Mouse (Mus musculus) thymus, postnatal 14 days (tissue): ENCODE data around the gene Fads1.

ENCODE experiments used
- DNase-seq: peaks from one replicate; pipeline ENCODE4 v3.0.0; 2021

The Fads1 gene

DNA sequence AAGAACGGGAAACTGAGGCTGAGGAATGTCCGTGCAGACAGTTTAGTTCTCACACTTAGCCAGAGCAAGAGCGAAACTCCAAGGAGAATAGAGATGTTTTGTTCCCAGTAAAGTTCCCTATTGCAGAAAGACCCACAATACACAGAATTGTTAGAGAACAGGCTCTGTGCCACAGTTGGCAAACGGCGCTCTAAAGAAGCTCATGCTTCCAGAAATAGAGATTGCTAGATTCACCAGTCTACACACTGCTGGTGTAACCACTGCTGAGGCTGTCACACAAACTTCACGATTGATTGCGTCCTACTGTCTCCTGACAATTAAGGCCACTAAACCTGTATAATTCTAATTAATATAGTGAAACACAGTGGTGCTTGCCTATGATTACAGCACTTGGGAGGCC lies 1.5 kb upstream of the Fads1 start:
- DNase-seq = no peak

DNA sequence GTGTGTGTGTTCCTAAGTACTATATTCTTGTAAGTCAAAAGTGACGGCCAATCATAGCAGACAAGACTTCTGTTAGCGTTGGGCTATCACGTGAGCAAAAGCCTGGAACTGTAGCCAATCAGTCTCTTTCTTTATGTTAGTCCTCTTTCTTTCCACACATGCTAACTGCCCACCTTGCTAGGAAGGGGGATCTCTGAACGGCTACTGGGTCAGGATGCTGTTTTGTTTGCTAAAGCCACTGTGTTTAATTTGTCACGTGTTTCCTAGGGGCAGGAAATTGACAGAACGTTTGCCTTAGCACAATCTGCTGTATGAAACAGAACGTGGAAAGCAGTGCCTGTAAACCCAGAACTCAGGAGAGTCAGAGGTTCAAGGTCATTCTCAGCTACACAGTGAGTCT lies 546 bp upstream of the Fads1 start:
- DNase-seq = no peak

DNA sequence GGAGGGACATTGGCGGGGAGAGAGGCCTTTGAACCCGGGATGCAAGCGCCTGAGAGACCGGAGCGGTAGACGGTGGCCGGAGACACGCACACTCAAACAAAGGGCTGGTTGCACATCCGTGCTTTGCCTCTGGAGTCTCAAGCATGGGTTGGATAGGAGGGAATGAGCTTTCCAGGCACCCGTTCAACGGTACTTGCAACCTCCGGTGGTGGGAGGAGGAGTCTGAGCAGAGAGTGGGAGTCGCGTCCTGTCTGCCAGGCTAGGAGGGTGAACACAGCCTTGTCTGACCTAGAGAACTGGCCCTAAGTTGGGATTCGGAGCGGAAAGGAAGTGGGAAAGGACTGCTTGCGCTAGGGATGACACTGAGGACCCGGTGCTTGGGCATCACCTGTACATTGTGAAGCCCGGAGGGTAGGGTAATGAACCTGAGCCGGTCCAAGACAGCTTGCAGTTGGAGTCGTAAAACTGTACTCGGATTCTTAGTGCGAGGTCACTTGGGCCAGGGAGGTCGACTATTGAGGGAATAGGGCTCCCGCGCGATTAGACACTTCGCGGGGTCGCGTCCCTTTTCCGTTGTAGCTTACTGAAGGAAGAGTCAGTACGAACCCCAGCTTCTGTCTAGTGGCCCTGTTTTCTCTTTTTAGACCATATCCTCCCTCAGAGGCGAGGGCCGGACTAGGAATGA lies 753 bp downstream of the Fads1 start:
- DNase-seq = peak; percentile 64

GRCm38 (mm10) chr19:10184096-10184495 lies 1.4 kb downstream of the Fads1 start:
- DNase-seq = no peak

GRCm38 (mm10) chr19:10185876-10186275 lies 3.2 kb downstream of the Fads1 start:
- no peak for DNase-seq

- DNase-seq = no peak
These were observed 3.9 kb downstream of the Fads1 start for GRCm38 (mm10) chr19:10186569-10186968.

- no peak for DNase-seq
These were observed 5.7 kb downstream of the Fads1 start for GRCm38 (mm10) chr19:10188281-10188811.

GRCm38 (mm10) chr19:10189022-10189421 lies 6.3 kb downstream of the Fads1 start:
- DNase-seq = no peak

GRCm38 (mm10) chr19:10189940-10190339 lies 7.3 kb downstream of the Fads1 start:
- no peak for DNase-seq

DNA sequence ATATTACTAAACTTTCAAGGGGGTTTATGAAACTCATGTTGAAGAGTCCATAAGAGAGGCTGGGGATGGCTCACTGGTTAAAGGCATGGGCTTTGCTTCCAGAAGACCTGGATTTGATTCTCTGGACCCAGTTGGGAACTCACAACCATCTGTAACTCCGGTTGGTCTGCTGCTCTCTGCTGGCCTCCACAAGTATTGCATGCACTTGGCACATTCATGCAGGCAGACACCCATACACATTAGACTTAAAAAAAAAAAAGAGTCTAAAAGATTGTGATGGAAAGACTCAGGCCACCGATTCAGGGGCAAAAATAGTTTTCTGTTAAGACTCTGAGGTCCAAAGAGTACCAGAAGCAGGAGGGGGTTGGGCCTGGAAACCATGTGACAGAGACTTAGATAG lies 8.1 kb downstream of the Fads1 start:
- peak; percentile 71 for DNase-seq

DNA sequence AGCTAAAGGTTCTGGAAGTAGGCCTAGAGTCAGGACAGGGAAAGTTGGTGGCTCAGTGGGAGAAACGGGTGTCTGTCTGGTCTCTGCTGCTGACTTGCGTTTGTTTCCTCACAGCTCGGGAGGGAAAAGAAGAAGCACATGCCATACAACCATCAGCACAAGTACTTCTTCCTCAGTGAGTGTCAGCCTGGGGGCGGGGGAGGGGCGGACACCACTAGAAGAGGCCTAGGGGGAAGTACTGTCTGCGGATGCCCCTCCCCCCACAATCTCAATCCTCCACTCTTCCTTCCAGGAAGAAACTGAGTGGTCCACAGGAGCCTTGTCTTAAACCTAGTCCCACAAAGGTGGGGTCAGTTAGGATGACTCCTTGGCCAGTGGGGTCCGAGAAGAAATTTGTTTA lies 8.6 kb downstream of the Fads1 start:
- DNase-seq = no peak

DNA sequence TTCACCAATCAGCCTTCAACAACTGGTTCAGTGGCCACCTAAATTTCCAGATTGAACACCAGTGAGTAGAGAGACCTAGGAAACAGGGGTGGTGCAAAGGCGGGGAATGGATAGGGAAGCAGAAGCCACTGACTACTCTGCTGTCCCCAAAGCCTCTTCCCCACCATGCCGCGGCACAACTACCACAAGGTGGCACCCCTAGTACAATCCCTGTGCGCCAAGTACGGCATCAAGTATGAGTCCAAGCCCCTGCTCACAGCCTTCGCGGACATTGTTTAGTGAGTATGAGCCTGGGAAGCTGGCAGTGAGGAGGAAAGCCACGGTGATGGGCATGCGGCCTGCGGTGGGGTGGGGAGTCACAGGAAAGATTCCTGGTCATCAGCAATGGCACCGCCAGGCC lies 11.6 kb downstream of the Fads1 start:
- no peak for DNase-seq

- no peak for DNase-seq
These were observed 12.6 kb downstream of the Fads1 start for GRCm38 (mm10) chr19:10195252-10195651.

DNA sequence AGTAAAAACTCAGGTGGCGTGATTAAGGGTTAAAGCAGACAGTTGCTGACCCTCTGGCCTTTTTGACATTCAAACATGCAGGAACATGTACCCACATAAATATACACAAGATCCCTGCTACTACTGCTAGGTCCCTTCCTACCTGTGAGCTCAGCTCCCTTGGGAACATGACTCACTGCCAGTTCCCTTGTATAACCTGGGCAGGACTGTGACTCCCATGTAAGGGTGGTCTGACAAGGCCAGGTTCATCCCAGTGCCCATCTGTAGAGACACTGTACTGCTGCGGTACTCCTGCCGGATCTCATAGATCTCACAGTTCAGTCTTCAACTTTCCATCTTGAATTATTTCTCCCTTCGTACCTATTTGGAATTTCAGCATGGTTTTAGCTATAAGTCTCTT lies 14.4 kb downstream of the Fads1 start:
- DNase-seq = no peak

DNA sequence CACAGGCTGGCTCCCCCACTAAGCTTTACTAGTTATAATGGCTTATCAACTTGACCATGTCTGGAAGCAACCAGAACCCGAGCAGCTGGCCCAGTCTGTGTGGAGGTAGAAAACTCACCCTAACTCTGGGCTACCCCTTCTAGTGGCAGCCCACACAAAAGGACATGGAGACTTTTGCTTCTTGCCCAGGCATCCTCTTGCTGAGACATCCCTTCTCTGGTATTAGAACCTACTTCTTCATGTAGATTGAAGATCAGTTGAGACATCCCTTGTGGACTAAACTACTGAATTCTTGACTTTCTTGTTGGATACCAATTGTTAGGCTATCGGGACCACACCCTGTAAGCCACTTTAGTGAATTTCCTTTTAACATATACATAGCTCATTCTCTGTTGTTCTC lies 15.6 kb downstream of the Fads1 start:
- DNase-seq = no peak

DNA sequence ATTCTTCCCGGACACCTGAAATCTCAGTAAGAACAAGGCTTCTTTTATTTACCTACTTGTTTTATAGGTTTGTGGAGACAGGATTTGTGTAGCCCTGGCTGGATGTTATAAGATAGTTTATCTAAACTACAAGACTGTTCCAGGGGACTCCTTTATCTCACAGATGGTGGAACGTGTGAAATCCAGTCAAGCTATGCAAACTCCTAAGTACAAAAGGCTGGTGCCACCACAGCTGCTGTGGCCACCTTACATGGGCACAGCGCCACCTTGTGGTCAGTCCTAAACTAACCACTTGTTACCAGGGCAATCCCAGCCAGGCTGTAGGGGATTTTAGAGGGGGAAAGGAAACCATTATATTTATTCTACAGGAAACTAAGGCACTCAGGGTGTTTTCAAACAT lies 16.0 kb downstream of the Fads1 start:
- DNase-seq = peak; percentile 80

- DNase-seq = no peak
These were observed 20.6 kb downstream of the Fads1 start for GRCm38 (mm10) chr19:10203146-10203847.

- peak; percentile 88 for DNase-seq
These were observed 21.3 kb downstream of the Fads1 start, which contains the start of the genes Tmem258 and Fen1 for GRCm38 (mm10) chr19:10203848-10204615. Gene Tmem258 (plus strand): TSS chr19:10204014. Gene Fen1 (minus strand): TSS chr19:10204169.

DNA sequence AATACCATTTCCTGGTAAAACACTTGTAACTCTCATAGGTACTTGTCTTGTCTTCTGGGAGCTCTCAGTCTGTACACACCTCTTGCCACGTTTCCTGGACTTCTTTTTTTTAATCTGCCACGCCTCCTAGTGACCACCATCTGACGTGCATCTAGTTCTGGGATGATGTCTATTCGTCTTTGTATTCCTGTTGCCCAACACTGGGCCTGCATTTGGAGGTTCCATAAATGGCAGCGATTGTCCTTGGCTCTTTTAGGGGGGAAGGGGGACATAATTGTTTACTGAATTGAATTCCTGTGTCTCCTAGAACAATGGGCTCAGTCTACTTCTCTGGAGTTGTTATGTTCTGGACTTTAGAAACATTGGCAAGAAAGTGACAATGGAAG lies 21.9 kb downstream of the Fads1 start:
- DNase-seq = peak; percentile 29

DNA sequence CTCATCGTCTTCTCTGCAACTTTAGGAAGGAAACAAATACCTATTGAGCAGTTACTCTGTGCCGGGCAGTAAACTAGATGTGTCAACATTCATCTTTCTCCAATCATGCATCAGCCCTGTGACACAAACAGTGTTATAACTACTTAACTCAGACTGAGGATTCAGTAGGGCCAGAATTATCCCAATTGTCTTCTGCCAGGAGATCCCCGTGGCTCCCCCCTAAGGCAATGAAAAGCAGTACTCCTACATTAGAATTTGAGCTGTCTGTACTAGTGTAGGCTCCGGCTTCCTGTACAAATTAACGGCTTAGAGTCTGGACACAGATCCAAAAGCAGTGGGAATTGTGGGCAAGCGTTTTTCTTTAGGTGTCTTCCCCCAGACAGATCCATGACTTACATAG lies 22.4 kb downstream of the Fads1 start:
- DNase-seq = no peak

GRCm38 (mm10) chr19:10208851-10209250 lies 26.2 kb downstream of the Fads1 start:
- no peak for DNase-seq

GRCm38 (mm10) chr19:10210885-10211284 lies 28.2 kb downstream of the Fads1 start:
- DNase-seq = no peak

DNA sequence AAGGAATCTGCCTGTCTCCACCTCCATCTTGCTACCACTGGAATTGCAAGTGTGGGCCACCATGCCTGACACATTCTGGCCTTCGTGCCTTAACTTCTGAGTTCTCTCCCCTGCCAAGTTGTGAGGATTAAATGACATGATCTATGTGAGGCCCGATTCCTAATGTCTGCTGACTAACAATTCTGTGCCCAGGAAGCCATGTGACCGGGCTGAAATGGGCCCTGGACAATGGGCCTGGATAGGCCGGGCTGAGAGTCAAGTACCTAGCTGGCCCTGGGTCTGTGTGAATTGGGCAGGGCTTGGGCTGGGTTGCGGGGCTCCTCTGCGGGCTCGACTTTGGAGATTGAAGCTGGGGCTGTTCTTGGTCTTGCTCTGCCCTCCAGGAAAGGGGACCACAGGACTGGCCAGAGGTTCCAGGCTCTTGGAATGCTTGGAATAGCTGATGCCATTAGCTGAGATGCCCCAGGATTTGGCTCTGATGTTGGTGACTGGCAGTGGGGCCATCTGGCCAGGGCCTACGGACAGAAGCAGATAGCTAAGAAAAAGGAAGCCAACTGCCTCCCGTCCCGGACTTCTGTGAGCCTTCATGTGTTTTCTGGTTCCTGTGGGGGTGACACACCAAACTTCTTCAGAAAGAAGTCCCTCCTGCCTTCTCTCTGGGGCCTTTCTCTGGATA lies 31.2 kb downstream of the Fads1 start:
- DNase-seq = no peak
